Mouse (Mus musculus): Measurements from ENCODE around the gene Gm42957.
"Not testable (repeated sequence)": the region's sequence is repeated elsewhere in the genome, so short reads cannot be mapped to it uniquely, and the experiment has no call there.

Gm42957 gene

GRCm38 (mm10) chr3:96634928-96635879 lies at the start of gene Gm42957, which contains the start of gene Pex11b:
Gene Gm42957, plus strand, starts transcription at chr3:96635474.
Gene Pex11b, plus strand, starts transcription at chr3:96635376.
- peak; percentile 83 to 87 for DNase-seq

GRCm38 (mm10) chr3:96590657-96591056 lies 44.6 kb upstream of the Gm42957 start:
- DNase-seq, result no peak

- peak; percentile 42 to 52 for DNase-seq
These were observed 41.9 kb upstream of the Gm42957 start for GRCm38 (mm10) chr3:96593374-96593773.

- DNase-seq, result peak; percentile 97 to 98
These were observed 41.3 kb upstream of the Gm42957 start, which contains the start of gene Polr3gl for GRCm38 (mm10) chr3:96593790-96594560. Gene Polr3gl, minus strand, starts transcription at chr3:96594181.

GRCm38 (mm10) chr3:96594851-96595250 lies 40.4 kb upstream of the Gm42957 start:
- DNase-seq, result peak in 1 of 2 experiments; percentile 48

GRCm38 (mm10) chr3:96595661-96596060 lies 39.6 kb upstream of the Gm42957 start:
- DNase-seq, result peak; percentile 58

- peak; percentile 91 to 94 for DNase-seq
These were observed 39.0 kb upstream of the Gm42957 start, which contains the start of gene Ankrd34a for GRCm38 (mm10) chr3:96596228-96596707. Gene Ankrd34a, plus strand, starts transcription at chr3:96596636.

- DNase-seq, result peak; percentile 53 to 57
These were observed 38.4 kb upstream of the Gm42957 start for GRCm38 (mm10) chr3:96596855-96597254.

GRCm38 (mm10) chr3:96597435-96597891 lies 37.8 kb upstream of the Gm42957 start:
- peak; percentile 59 to 63 for DNase-seq

- peak; percentile 75 to 78 for DNase-seq
These were observed 36.9 kb upstream of the Gm42957 start for GRCm38 (mm10) chr3:96598156-96599068.

- peak in 1 of 2 experiments; percentile 28 for DNase-seq
These were observed 36.2 kb upstream of the Gm42957 start for GRCm38 (mm10) chr3:96599069-96599393.

- no peak for DNase-seq
These were observed 35.9 kb upstream of the Gm42957 start for GRCm38 (mm10) chr3:96599411-96599810.

- DNase-seq, result peak; percentile 87 to 90
These were observed 34.5 kb upstream of the Gm42957 start, which contains the start of gene Lix1l for GRCm38 (mm10) chr3:96600639-96601250. Gene Lix1l, plus strand, starts transcription at chr3:96601149.

GRCm38 (mm10) chr3:96601251-96601787 lies 34.0 kb upstream of the Gm42957 start:
- peak; percentile 71 for DNase-seq

- peak; percentile 47 to 50 for DNase-seq
These were observed 33.2 kb upstream of the Gm42957 start for GRCm38 (mm10) chr3:96601941-96602703.

- DNase-seq, result no peak
These were observed 32.6 kb upstream of the Gm42957 start for GRCm38 (mm10) chr3:96602704-96603084.

GRCm38 (mm10) chr3:96603311-96603710 lies 32.0 kb upstream of the Gm42957 start:
- peak; percentile 82 to 84 for DNase-seq

GRCm38 (mm10) chr3:96606007-96606406 lies 29.3 kb upstream of the Gm42957 start:
- DNase-seq, result not testable (repeated sequence)

- no peak for DNase-seq
These were observed 28.7 kb upstream of the Gm42957 start for GRCm38 (mm10) chr3:96606618-96607017.

GRCm38 (mm10) chr3:96617941-96618340 lies 17.3 kb upstream of the Gm42957 start:
- DNase-seq, result no peak
